Mouse (Mus musculus) intestine, embryonic 16.5 days (tissue): ENCODE measurements at regions not wholly inside any gene's neighbourhood (a gene's known extent, or its start where the extent isn't known, plus 50 kb on each side); places are given as distances from the start of the nearest gene placed in this dataset.

Experiments
- ATAC-seq: fragments of 200-750 bp; cut with Nextera tagmentation; 2 replicates; pipeline ENCODE4 v1.8.0; 2017; ENCODE audit warnings: moderate TSS enrichment, moderate library complexity
- H3K27ac ChIP-seq: fragments of 300-500 bp; sonication (generic); 2 replicates; pipeline ENCODE4 v1.5.1; 2014; ENCODE audit warnings: mild to moderate bottlenecking, low read length
- H3K27me3 ChIP-seq: fragments of 300-500 bp; sonication (generic); replicated peaks from 2 replicates; pipeline ENCODE4 v1.6.1; 2014; ENCODE audit warnings: low read length, control low read depth, mixed read lengths; ENCODE audit not compliant: control insufficient read depth, insufficient read depth
- H3K36me3 ChIP-seq: fragments of 300-500 bp; sonication (generic); 2 replicates; pipeline ENCODE4 v1.6.1; 2014; ENCODE audit warnings: low read length, control low read depth; ENCODE audit not compliant: control insufficient read depth, insufficient read depth
- H3K4me1 ChIP-seq: fragments of 300-500 bp; sonication (generic); 2 replicates; pipeline ENCODE4 v1.6.1; 2014; ENCODE audit warnings: low read length, control low read depth, mixed read lengths; ENCODE audit not compliant: control insufficient read depth, insufficient read depth
- H3K4me2 ChIP-seq: fragments of 300-500 bp; sonication (generic); 2 replicates; pipeline ENCODE4 v1.6.1; 2014; ENCODE audit warnings: low read depth, low read length, control low read depth
- H3K4me3 ChIP-seq: fragments of 300-500 bp; sonication (generic); 2 replicates; pipeline ENCODE4 v1.5.1; 2014; ENCODE audit warnings: mild to moderate bottlenecking, low read length
- H3K9ac ChIP-seq: fragments of 300-500 bp; sonication (generic); 2 replicates; pipeline ENCODE4 v1.6.1; 2014; ENCODE audit warnings: low read depth, low read length
- H3K9me3 ChIP-seq: fragments of 300-500 bp; sonication (generic); 2 replicates; pipeline ENCODE4 v1.6.1; 2016; ENCODE audit warnings: low read length, control low read depth; ENCODE audit not compliant: control insufficient read depth
- WGBS: fragments of 180-500 bp; shearing (Covaris S2); extraction: QIAGEN DNeasy Blood & Tissue Kit; methylation state at CpG from one replicate; pipeline ENCODE4 v1.1.7; 2014; 5-methylcytosine and 5-hydroxymethylcytosine counted together

- WGBS = 65% methylated on average over 2 of the region's 2 CpGs
- no peak overlapping the region for H3K4me3 ChIP-seq
- H3K36me3 ChIP-seq = no peaks in the 10 kb centered on the region
- no peak overlapping the region for H3K27ac ChIP-seq
- no peak overlapping the region for H3K9ac ChIP-seq
- no peak overlapping the region for H3K4me2 ChIP-seq
- H3K4me1 ChIP-seq = no peaks in the 10 kb centered on the region
- no peaks in the 10 kb centered on the region for H3K27me3 ChIP-seq
- no peaks in the 10 kb centered on the region for H3K9me3 ChIP-seq
- no peak for ATAC-seq
These were observed 221.7 kb upstream of the 3110018I06Rik start for GRCm38 (mm10) chr12:107266696-107267095.

DNA sequence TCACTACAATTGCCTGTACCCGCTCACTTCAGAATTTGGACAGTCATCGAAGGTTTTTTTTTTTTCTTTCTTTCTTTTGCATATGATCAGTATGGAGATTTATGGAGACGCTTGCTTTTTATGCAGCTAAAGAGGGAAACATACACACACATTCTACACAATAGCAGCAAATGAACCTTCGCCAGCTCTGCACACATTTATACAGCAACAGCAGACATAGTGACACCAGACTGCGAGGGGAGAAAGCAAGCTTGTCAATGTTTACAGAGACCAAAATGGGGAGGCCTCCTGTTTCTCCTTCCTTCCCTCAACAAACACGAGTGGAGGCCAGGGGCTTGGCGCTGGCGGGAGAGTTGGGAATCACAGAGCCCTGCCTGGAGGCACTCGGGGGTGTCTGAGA lies 202.8 kb upstream of the 3110018I06Rik start:
- H3K36me3 ChIP-seq = no peaks in the 10 kb centered on the region
- ATAC-seq = no peak
- H3K27me3 ChIP-seq = no peaks in the 10 kb centered on the region
- H3K4me2 ChIP-seq = no peak overlapping the region
- H3K4me1 ChIP-seq = no peaks in the 10 kb centered on the region
- H3K4me3 ChIP-seq = no peak overlapping the region
- 66% methylated on average over 9 of the region's 9 CpGs for WGBS
- H3K9me3 ChIP-seq = no peaks in the 10 kb centered on the region
- H3K9ac ChIP-seq = no peak overlapping the region
- no peak overlapping the region for H3K27ac ChIP-seq

DNA sequence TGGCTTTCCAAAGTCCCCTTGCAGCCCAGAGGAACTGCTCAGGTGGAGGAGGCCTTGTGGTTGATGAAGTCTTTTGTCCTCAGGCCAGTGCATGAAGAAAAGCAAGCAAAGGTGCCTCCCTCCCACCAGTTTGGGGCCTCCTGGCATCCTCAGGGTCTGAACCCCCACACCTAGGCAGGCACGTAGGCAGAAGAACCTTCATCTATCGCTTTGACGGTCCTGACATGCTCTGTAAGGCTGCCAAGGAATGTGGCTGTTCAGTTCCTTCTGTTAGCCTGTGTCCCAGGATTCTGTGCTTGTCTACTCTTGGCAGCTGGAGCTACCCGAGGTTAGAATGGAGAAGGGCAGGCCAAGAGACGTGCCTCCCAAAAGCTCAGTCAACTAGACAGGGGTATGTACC lies 197.1 kb upstream of the 3110018I06Rik start:
- 82% methylated on average over 5 of the region's 5 CpGs for WGBS
- H3K4me3 ChIP-seq = no peak overlapping the region
- H3K27ac ChIP-seq = no peak overlapping the region
- no peaks in the 10 kb centered on the region for H3K4me1 ChIP-seq
- H3K36me3 ChIP-seq = no peaks in the 10 kb centered on the region
- no peak overlapping the region for H3K9ac ChIP-seq
- no peak overlapping the region for H3K4me2 ChIP-seq
- no peak for ATAC-seq
- no peaks in the 10 kb centered on the region for H3K9me3 ChIP-seq
- no peaks in the 10 kb centered on the region for H3K27me3 ChIP-seq

DNA sequence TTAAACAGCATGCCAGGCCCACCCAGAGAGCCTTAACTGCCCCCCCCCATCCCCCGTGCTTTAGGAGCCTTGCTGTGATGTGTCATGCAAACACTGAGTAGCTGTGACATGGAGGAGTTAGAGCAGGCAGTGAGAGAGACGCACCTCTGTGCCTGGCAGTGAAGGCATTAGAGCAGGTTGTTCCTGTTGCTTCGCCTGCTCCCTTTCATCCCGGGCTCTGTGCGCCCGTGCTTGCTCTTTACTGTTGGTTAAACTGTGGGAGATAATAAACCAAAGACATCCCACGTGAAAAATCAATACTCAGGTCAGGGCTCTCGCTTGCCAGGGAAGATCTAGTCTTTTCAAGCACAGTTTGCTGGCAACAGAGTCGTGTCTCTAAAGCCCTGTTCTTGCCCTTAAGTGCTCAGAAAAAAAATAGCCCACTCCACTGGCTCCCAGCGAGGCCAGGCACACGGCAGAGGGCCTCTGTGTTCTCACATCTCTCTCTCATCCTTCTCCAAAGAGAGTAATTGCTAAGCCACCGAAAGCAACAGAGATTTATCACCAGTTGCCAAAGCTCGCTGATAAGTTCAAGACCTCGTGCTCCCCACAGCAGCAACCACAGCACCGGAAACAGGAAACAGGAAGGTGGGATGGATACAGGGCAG lies 181.2 kb upstream of the 3110018I06Rik start:
- peaks cover 4% of the 10 kb centered on the region; the same call in 1 of the 2 replicates for H3K4me1 ChIP-seq
- WGBS = 15% methylated on average over 15 of the region's 15 CpGs
- H3K36me3 ChIP-seq = no peaks in the 10 kb centered on the region
- no peak overlapping the region for H3K9ac ChIP-seq
- H3K9me3 ChIP-seq = no peaks in the 10 kb centered on the region
- 0 out of 2 replicates have a peak overlapping the region, but pooled peaks have one; percentile 6 for H3K4me2 ChIP-seq
- no peak for ATAC-seq
- no peak overlapping the region for H3K27ac ChIP-seq
- no peaks in the 10 kb centered on the region for H3K27me3 ChIP-seq
- H3K4me3 ChIP-seq = no peak overlapping the region

DNA sequence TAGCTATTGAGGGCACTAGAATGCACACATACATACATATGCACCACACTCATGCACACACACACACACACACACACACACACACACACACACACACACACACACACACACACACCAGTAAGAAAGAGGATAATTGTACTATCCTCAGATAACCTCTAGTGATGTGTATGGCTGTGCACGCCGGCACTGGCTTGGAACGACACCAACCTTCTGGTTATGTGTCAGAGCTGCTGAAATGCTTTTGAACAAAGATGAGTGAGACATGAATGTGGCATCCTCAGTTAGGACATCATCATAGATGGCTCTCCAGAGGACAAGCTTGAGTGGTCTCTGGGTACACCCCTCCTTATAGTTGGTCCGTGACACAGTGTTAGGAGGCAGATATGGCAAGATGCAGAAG lies 173.0 kb upstream of the 3110018I06Rik start:
- ATAC-seq = no peak
- WGBS = 95% methylated on average over 4 of the region's 4 CpGs
- Histone ChIP-seq H3K36me3 (no peaks in the 10 kb centered on the region), H3K27ac (no peak overlapping the region), H3K9me3 (no peaks in the 10 kb centered on the region), H3K9ac (no peak overlapping the region), H3K27me3 (no peaks in the 10 kb centered on the region), H3K4me3 (no peak overlapping the region), H3K4me2 (no peak overlapping the region), H3K4me1 (no peaks in the 10 kb centered on the region)

- Histone ChIP-seq H3K27me3 (no peaks in the 10 kb centered on the region), H3K4me2 (no peak overlapping the region), H3K4me1 (no peaks in the 10 kb centered on the region), H3K27ac (no peak overlapping the region), H3K9ac (no peak overlapping the region), H3K9me3 (no peaks in the 10 kb centered on the region), H3K36me3 (no peaks in the 10 kb centered on the region), H3K4me3 (no peak overlapping the region)
- 70% methylated on average over 7 of the region's 7 CpGs for WGBS
- no peak for ATAC-seq
These were observed 165.6 kb upstream of the 3110018I06Rik start for GRCm38 (mm10) chr12:107322861-107323260.

GRCm38 (mm10) chr12:107326101-107326500 lies 162.3 kb upstream of the 3110018I06Rik start:
- Histone ChIP-seq H3K4me3 (no peak overlapping the region), H3K4me2 (no peak overlapping the region), H3K27me3 (no peaks in the 10 kb centered on the region), H3K9ac (no peak overlapping the region), H3K4me1 (no peaks in the 10 kb centered on the region), H3K36me3 (no peaks in the 10 kb centered on the region), H3K9me3 (no peaks in the 10 kb centered on the region), H3K27ac (no peak overlapping the region)
- 96% methylated on average over 10 of the region's 10 CpGs for WGBS
- no peak for ATAC-seq

DNA sequence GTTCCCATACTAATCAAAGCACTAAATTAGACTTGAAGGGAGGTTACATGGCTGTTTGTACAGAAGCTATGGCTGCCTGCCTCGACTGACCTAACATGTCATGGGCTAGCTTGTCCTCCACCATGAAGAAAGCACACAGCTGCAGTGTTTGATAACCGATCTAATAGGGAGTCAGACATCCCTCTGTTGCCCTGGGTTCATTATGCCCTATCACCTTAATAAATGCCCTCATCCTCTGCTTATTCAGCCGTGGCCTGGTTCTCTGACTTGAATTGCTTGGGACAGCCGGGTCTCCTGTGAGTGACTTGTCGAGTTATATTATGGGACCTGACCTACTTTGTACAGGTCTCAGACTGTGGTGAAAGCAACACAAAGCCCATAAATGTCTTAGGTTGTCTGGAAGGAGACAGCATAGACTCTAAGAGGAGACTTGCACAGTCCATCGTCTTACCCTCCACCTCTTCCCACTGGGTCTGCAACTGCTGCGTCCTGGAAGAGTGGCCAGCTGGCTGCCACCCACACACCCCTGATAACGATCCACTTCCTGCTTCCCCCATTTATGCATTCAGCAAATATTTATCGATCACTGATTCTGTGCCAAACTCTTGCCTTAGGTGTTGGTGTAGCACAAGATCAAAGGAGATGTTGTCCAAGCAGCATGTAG lies 161.2 kb upstream of the 3110018I06Rik start:
- ATAC-seq = no peak
- H3K4me1 ChIP-seq = no peaks in the 10 kb centered on the region

DNA sequence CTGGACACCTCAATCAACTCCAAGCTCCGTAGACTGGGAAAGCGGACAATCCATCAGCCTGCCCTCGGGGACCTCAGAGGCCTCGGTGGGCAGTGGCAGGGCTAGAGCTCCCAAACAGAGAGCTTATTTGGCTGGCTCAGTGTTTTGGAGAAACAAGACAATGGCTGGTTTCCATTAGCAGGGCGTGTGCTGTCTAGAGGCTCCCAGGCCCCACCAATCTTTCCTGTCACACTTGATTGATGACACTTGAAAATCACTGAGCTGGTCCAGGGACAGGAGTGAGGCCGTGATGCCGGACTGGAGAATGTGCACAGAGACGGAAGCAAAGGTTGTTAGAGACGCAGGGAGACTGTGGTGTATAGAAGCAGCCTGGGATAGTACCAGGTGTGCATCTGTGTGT lies 159.4 kb upstream of the 3110018I06Rik start:
- no peak overlapping the region for H3K4me3 ChIP-seq
- no peaks in the 10 kb centered on the region for H3K4me1 ChIP-seq
- no peaks in the 10 kb centered on the region for H3K36me3 ChIP-seq
- no peak overlapping the region for H3K4me2 ChIP-seq
- no peak overlapping the region for H3K9ac ChIP-seq
- WGBS = 24% methylated on average over 9 of the region's 9 CpGs
- H3K27ac ChIP-seq = no peak overlapping the region
- ATAC-seq = no peak
- no peaks in the 10 kb centered on the region for H3K9me3 ChIP-seq
- H3K27me3 ChIP-seq = no peaks in the 10 kb centered on the region

More for the DNA sequence above, 161.2 kb upstream of the 3110018I06Rik start:
- no peaks in the 10 kb centered on the region for H3K27me3 ChIP-seq
- no peaks in the 10 kb centered on the region for H3K9me3 ChIP-seq
- H3K4me2 ChIP-seq = no peak overlapping the region
- H3K36me3 ChIP-seq = no peaks in the 10 kb centered on the region
- no peak overlapping the region for H3K27ac ChIP-seq
- no peak overlapping the region for H3K9ac ChIP-seq
- no peak overlapping the region for H3K4me3 ChIP-seq
- 73% methylated on average over 9 of the region's 9 CpGs for WGBS
